Mouse (Mus musculus): ENCODE results near the gene Ina.
A peak's percentile ranks its signal among the peaks of the same experiment; 100 is the strongest.
"Not testable (repeated sequence)": the region's sequence is repeated elsewhere in the genome, so short reads cannot be mapped to it uniquely, and the experiment has no call there.

The Ina gene

GRCm38 (mm10) chr19:46984726-46985622, 29.5 kb upstream of the Ina start:
- no peak for DNase-seq (ENCODE audit: low read depth, low spot score)

DNA sequence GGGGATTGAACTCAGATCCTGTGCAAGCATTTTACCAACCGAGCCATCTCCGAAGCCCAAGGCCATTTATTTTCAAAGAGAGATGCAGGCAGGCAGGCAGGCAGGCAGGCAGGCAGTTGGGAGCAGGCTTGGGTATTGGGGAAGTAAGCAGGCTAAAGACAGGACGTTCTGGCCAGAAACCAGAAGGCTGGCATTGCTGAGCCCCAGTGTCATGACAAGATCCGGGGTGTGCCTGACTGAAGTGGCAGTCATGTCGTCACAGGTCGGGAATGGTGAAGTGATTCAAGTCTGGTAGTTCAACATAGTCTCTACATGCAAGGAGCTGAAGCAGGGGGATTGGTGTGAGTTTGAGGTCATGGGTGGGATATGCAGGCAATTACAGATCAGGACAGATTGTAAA, 26.9 kb upstream of the Ina start:
- no peak for DNase-seq (ENCODE audit: low read depth, low spot score)

DNA sequence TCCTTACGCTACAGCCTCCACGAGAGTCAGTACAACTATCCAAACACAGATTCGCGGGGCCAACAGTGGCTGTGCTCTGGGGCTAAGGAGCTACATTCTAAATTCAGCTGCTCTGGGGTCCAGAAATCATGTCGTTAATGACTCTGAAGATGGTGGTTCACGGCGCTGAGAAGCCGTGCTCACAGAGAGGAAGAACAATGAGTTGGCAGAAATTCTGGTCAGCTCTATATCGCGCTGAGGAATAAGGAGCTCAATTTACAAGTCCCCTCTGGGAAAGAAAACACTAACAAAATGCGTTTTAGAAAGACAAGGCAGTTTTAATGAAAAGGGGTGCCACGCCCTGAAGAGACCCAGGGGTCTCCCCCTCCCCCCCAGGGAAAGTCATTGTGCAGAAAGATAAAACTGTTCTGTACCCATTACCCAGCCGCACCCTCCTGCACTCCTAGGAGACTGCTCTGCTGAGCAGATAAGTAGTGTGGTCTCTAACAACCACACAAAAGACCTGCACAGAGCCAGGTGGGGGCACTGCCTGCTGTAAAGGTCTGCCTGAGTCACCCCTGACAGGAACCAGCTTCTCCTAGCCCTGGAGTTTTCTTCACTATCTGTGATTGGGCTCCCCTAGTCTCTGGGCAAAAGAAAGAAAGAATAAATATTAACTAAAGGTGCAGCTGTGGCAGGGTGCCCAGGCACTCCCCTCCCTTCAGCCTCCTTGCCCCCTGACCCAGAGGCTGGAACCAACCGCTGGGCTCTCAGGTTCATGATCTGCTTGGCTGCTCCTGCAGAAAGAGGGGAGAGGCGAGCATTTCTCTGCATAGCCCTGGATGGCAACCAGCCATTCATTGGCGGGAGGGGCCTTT, 26.0 kb upstream of the Ina start:
- DNase-seq (ENCODE audit: low read depth, low spot score): peak; percentile 64

DNA sequence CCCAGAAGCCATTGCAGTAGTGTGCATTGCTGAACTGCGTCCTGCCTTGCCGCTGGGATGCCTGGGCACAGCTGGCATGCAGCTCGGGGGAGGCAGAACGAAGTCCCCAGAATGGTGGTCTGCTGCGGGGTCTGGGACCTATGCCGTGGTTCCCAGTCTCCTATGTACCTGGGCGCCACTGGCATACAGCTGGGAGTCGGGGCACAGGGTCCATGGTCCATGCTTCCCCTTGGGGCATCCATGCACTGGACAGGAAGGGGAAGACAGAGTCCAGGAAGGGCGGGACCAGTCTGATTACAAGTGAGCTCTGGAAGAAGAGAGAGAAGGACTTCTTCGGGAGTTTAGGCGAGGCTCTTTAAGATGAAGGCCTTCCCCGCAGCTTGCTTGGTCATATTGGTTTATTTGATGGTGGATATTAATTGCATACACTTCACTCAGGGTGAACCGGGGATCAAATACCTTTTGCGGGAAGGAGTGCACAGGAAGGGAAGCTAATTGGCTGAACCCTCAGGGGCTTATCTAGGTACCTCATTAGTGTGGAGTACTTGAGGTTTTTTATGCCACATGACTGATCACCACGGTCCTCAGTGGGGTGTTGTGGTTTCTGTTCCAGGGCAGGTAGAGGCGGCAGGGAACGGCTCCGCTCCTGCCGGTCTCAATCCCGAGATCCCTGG, 24.9 kb upstream of the Ina start:
- no peak for DNase-seq (ENCODE audit: low read depth, low spot score)

GRCm38 (mm10) chr19:46990153-46990518, 24.4 kb upstream of the Ina start:
- DNase-seq (ENCODE audit: low read depth, low spot score): no peak

GRCm38 (mm10) chr19:46990625-46991024, 23.9 kb upstream of the Ina start:
- DNase-seq (ENCODE audit: low read depth, low spot score): not testable (repeated sequence)

DNA sequence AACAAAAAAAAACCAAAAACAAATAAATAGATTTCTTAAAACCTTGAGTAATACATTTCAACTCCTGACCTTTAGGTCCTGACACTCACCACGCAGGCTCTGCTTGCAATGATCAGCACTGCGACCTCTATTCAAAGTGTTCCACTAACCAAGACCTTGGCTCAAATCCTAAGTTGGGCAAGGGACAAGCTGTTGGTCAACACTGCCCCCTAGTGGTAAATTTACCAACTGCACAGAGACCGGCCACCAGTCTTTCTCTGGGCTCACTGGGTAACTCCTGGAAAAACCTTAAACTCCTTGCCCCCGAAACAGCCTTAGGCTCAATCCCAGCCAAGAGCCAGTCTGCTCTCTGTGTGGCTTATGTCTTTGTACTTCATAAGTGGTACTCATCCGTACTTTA, 23.4 kb upstream of the Ina start:
- DNase-seq (ENCODE audit: low read depth, low spot score): peak; percentile 82

- not testable (repeated sequence) for DNase-seq (ENCODE audit: low read depth, low spot score)
Observed at GRCm38 (mm10) chr19:46992329-46992728, 22.2 kb upstream of the Ina start.

GRCm38 (mm10) chr19:46996095-46996494, 18.4 kb upstream of the Ina start:
- no peak for DNase-seq (ENCODE audit: low read depth, low spot score)

- no peak for DNase-seq (ENCODE audit: low read depth, low spot score)
Observed at GRCm38 (mm10) chr19:46998168-46998870, 16.2 kb upstream of the Ina start.

DNA sequence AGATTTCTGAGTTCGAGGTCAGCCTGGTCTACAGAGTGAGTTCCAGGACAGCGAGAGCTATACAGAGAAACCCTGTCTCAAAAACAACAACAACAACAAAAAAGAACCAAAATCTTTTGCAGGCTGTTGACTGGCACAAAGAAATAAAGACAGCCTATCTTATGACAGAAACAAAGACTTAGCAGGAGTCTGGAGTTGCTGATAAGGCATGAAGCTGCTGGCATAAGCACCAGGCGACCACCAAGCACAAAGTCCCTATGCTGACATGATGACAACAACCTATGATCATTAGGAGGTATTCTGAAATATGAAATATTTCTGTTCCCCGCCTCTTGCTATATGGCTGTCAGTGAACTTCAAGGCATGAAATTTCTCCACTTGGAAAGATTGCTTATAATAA, 15.5 kb upstream of the Ina start:
- DNase-seq (ENCODE audit: low read depth, low spot score): no peak

GRCm38 (mm10) chr19:46999753-47000152, 14.7 kb upstream of the Ina start:
- DNase-seq (ENCODE audit: low read depth, low spot score): no peak

GRCm38 (mm10) chr19:47000357-47000756, 14.1 kb upstream of the Ina start:
- DNase-seq (ENCODE audit: low read depth, low spot score): not testable (repeated sequence)

DNA sequence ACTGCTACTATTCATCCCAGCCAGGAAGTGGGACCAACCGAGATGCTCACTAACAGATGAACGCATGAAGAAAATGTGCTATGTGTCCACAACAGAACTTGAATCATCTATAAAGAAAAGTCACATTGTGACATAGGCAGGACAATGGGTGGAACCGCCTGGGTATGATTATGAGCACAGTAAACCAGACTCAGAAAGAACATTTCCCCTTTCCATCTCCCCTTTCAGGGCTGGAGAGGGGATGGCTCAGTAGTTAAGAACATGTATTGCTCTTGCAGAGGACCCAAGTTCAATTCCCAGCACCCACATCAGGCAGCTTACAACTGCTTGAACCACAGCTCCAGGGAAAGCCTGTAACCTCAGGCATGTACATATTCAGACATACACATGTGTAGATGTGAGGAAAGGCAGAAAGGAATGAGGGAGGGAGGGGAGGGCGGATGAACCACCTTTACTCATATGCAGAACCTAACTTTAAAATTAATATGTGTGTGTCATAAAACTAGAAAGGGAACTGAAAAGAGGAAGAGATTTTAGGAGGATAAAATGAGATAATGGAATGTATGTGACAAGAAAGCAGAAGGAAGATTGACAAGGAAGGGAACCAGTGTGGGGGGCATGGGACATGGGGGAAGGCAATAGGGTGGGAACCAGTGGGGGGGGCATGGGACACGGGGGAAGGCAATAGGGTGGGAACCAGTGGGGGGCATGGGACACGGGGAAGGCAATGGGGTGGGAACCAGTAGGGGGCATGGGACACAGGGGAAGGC, 10.6 kb upstream of the Ina start:
- peak; percentile 7 for DNase-seq (ENCODE audit: low read depth, low spot score)

- DNase-seq (ENCODE audit: low read depth, low spot score): no peak
Observed at GRCm38 (mm10) chr19:47005873-47006272, 8.6 kb upstream of the Ina start.

- no peak for DNase-seq (ENCODE audit: low read depth, low spot score)
Observed at GRCm38 (mm10) chr19:47006321-47006720, 8.2 kb upstream of the Ina start.

DNA sequence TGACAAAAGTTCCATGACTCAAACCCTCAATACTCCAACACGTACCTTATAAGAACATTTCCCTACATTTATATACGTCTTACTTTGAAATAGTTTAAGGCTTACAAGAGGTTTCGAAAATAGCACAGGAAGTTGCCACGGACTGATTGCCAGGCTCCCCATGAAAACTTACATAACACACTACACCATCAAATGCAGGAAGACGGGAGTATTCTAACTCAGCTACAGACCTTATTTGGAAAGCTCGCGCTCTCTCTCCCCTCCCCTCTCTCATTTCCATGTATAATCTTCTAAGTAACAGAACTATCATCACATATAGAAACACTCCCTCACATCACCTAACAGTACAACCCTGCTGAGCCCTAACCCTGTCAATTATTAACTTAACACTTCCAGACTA, 5.1 kb upstream of the Ina start:
- no peak for DNase-seq (ENCODE audit: low read depth, low spot score)

- DNase-seq (ENCODE audit: low read depth, low spot score): no peak
Observed at GRCm38 (mm10) chr19:47009943-47010342, 4.6 kb upstream of the Ina start.

- DNase-seq (ENCODE audit: low read depth, low spot score): no peak
Observed at GRCm38 (mm10) chr19:47012521-47013130, 1.9 kb upstream of the Ina start.
